Mouse (Mus musculus) lung, embryonic 16.5 days (tissue): ENCODE data around the gene Tceal9. TPM values are rescaled to one million over a fixed set of nuclear protein-coding genes. Genes with fewer than 3 reads are reported as not detected.
"Not testable (repeated sequence)": the region's sequence is repeated elsewhere in the genome, so short reads cannot be mapped to it uniquely, and the experiment has no call there.

Experiments used
- ATAC-seq: fragments of 200-750 bp; cut with Nextera tagmentation; 2 replicates; pipeline ENCODE4 v1.8.0; 2017; ENCODE audit warnings: low read depth, mild to moderate bottlenecking, moderate library complexity
- H3K27ac ChIP-seq: fragments of 300-500 bp; sonication (generic); 2 replicates; pipeline ENCODE4 v1.5.1; 2014; ENCODE audit warnings: mild to moderate bottlenecking, control low read depth, low read length
- H3K27me3 ChIP-seq: fragments of 300-500 bp; sonication (generic); 2 replicates; pipeline ENCODE4 v1.6.1; 2014; ENCODE audit warnings: low read depth, low read length, mixed read lengths; ENCODE audit not compliant: control insufficient read depth, insufficient read depth
- H3K36me3 ChIP-seq: fragments of 300-500 bp; sonication (generic); 2 replicates; pipeline ENCODE4 v1.6.1; 2014; ENCODE audit warnings: low read length; ENCODE audit not compliant: control insufficient read depth, insufficient read depth
- H3K4me1 ChIP-seq: fragments of 300-500 bp; sonication (generic); replicated peaks from 2 replicates; pipeline ENCODE4 v1.6.1; 2014; ENCODE audit warnings: low read length, mixed read lengths; ENCODE audit not compliant: control insufficient read depth, insufficient read depth
- H3K4me2 ChIP-seq: fragments of 300-500 bp; sonication (generic); 2 replicates; pipeline ENCODE4 v1.6.1; 2014; ENCODE audit warnings: low read depth, low read length, control low read depth
- H3K4me3 ChIP-seq: fragments of 300-500 bp; sonication (generic); 2 replicates; pipeline ENCODE4 v1.5.1; 2014; ENCODE audit warnings: mild to moderate bottlenecking, low read length, control low read depth
- H3K9ac ChIP-seq: fragments of 300-500 bp; sonication (generic); 2 replicates; pipeline ENCODE4 v1.6.1; 2014; ENCODE audit warnings: low read length, control low read depth
- H3K9me3 ChIP-seq: fragments of 300-500 bp; sonication (generic); 2 replicates; pipeline ENCODE4 v1.6.1; 2016; ENCODE audit warnings: low read length; ENCODE audit not compliant: control insufficient read depth
- WGBS: fragments of 180-500 bp; shearing (Covaris S2); extraction: QIAGEN DNeasy Blood & Tissue Kit; methylation state at CpG from one replicate; pipeline ENCODE4 v1.1.7; 2014; 5-methylcytosine and 5-hydroxymethylcytosine counted together
- polyA plus RNA-seq: library from polyadenylated mRNA; unstranded; fragments of >200 nt; fragmentation: Nextera tagmentation; extraction: Ambion mirVana; gene quantifications from 2 replicates; pipeline ENCODE4 v1.2.1, GENCODE M21; 2015

The Tceal9 gene
- polyA plus RNA-seq = 634 and 677 TPM in 2 replicates

GRCm38 (mm10) chrX:136244574-136245229, at the start of gene Tceal9:
Gene Tceal9, plus strand, starts transcription at chrX:136245079.
- Histone ChIP-seq H3K36me3 (no peaks in the 10 kb centered on the region), H3K9me3 (no peaks in the 10 kb centered on the region), H3K4me3 (peak within 1 kb of the TSS; percentile 67), H3K4me2 (peak within 1 kb of the TSS; percentile 49), H3K27me3 (no peaks in the 10 kb centered on the region), H3K4me1 (peaks cover 6% of the 10 kb centered on the region; the same call in 1 of the 2 replicates), H3K27ac (peak within 1 kb of the TSS; percentile 90), H3K9ac (peak within 1 kb of the TSS; percentile 79)
- peak; percentile 92 for ATAC-seq
- WGBS = 21% methylated on average over 20 of the region's 20 CpGs

GRCm38 (mm10) chrX:136195193-136195944, 49.5 kb upstream of the Tceal9 start:
- ATAC-seq = no peak
- WGBS = 76% methylated on average over 16 of the region's 16 CpGs
- Histone ChIP-seq H3K4me2 (no peak overlapping the region), H3K27me3 (no peaks in the 10 kb centered on the region), H3K27ac (no peak overlapping the region), H3K9me3 (no peaks in the 10 kb centered on the region), H3K36me3 (no peaks in the 10 kb centered on the region), H3K4me1 (no peaks in the 10 kb centered on the region), H3K9ac (no peak overlapping the region), H3K4me3 (no peak overlapping the region)

GRCm38 (mm10) chrX:136196873-136197272, 48.0 kb upstream of the Tceal9 start:
- Histone ChIP-seq H3K9ac (no peak overlapping the region), H3K4me3 (no peak overlapping the region), H3K27me3 (no peaks in the 10 kb centered on the region), H3K4me1 (no peaks in the 10 kb centered on the region), H3K9me3 (no peaks in the 10 kb centered on the region), H3K4me2 (no peak overlapping the region), H3K36me3 (no peaks in the 10 kb centered on the region), H3K27ac (no peak overlapping the region)
- ATAC-seq = no peak
- WGBS = 43% methylated on average over 1 of the region's 1 CpGs

GRCm38 (mm10) chrX:136203257-136203656, 41.6 kb upstream of the Tceal9 start:
- peak overlapping the region; percentile 35 for H3K4me3 ChIP-seq
- no peaks in the 10 kb centered on the region for H3K4me1 ChIP-seq
- no peak overlapping the region for H3K9ac ChIP-seq
- no peaks in the 10 kb centered on the region for H3K9me3 ChIP-seq
- peak; percentile 34 for ATAC-seq
- 17% methylated on average over 7 of the region's 7 CpGs for WGBS
- H3K36me3 ChIP-seq = no peaks in the 10 kb centered on the region
- H3K27ac ChIP-seq = no peak overlapping the region
- H3K27me3 ChIP-seq = no peaks in the 10 kb centered on the region
- H3K4me2 ChIP-seq = peak overlapping the region; percentile 47

- peak within 1 kb of the TSS; percentile 35 for H3K4me3 ChIP-seq
- no peaks in the 10 kb centered on the region for H3K36me3 ChIP-seq
- no peaks in the 10 kb centered on the region for H3K4me1 ChIP-seq
- peak; percentile 83 for ATAC-seq
- H3K9me3 ChIP-seq = no peaks in the 10 kb centered on the region
- peak within 1 kb of the TSS; percentile 47 for H3K4me2 ChIP-seq
- H3K9ac ChIP-seq = no peak within 1 kb of the TSS
- H3K27me3 ChIP-seq = no peaks in the 10 kb centered on the region
- H3K27ac ChIP-seq = no peak within 1 kb of the TSS
- WGBS = 18% methylated on average over 9 of the region's 9 CpGs
Measured at GRCm38 (mm10) chrX:136203664-136204066, 41.2 kb upstream of the Tceal9 start, which contains the start of gene Tceal5. Gene Tceal5, minus strand, starts transcription at chrX:136203876.

- Histone ChIP-seq H3K9me3 (no peaks in the 10 kb centered on the region), H3K27me3 (no peaks in the 10 kb centered on the region), H3K4me2 (no peak overlapping the region), H3K27ac (no peak overlapping the region), H3K36me3 (no peaks in the 10 kb centered on the region), H3K4me3 (no peak overlapping the region), H3K9ac (no peak overlapping the region), H3K4me1 (no peaks in the 10 kb centered on the region)
- ATAC-seq = no peak
- 66% methylated on average over 6 of the region's 6 CpGs for WGBS
Measured at GRCm38 (mm10) chrX:136204406-136204805, 40.5 kb upstream of the Tceal9 start.

GRCm38 (mm10) chrX:136213396-136213795, 31.5 kb upstream of the Tceal9 start:
- H3K9ac ChIP-seq = no peak overlapping the region
- H3K9me3 ChIP-seq = no peaks in the 10 kb centered on the region
- H3K27me3 ChIP-seq = no peaks in the 10 kb centered on the region
- WGBS = 43% methylated on average over 2 of the region's 2 CpGs
- H3K4me3 ChIP-seq = no peak overlapping the region
- no peak overlapping the region for H3K27ac ChIP-seq
- no peak for ATAC-seq
- H3K4me1 ChIP-seq = no peaks in the 10 kb centered on the region
- no peaks in the 10 kb centered on the region for H3K36me3 ChIP-seq
- H3K4me2 ChIP-seq = no peak overlapping the region

- not testable (repeated sequence) for H3K9me3 ChIP-seq, H3K36me3 ChIP-seq, H3K27ac ChIP-seq, H3K27me3 ChIP-seq, H3K4me1 ChIP-seq, H3K9ac ChIP-seq
- ATAC-seq = peak; percentile 90
- Histone ChIP-seq H3K4me2 (peak within 1 kb of the TSS; percentile 43), H3K4me3 (peak within 1 kb of the TSS; percentile 35)
- WGBS = 29% methylated on average over 9 of the region's 67 CpGs
Measured at GRCm38 (mm10) chrX:136214729-136215677, 29.9 kb upstream of the Tceal9 start, which contains the start of the genes Tceal7 and Bex1. Gene Tceal7, plus strand, starts transcription at chrX:136214779. Gene Bex1, minus strand, starts transcription at chrX:136215513.
